Mouse (Mus musculus) embryonic fibroblast, embryonic 13.5 days (primary cell): Measurements from ENCODE around the gene Dcakd.

Source experiments
- CTCF ChIP-seq: IDR thresholded peaks from 2 replicates; pipeline ENCODE4 v1.5.1; 2011; ENCODE audit warnings: mild to moderate bottlenecking, control low read depth, low read length, moderate library complexity, borderline replicate concordance; ENCODE audit not compliant: insufficient read depth
- POLR2A ChIP-seq: IDR thresholded peaks from 2 replicates; pipeline ENCODE4 v1.6.1; 2011; ENCODE audit warnings: low read depth, mild to moderate bottlenecking, control low read depth, low read length, moderate library complexity

DNA sequence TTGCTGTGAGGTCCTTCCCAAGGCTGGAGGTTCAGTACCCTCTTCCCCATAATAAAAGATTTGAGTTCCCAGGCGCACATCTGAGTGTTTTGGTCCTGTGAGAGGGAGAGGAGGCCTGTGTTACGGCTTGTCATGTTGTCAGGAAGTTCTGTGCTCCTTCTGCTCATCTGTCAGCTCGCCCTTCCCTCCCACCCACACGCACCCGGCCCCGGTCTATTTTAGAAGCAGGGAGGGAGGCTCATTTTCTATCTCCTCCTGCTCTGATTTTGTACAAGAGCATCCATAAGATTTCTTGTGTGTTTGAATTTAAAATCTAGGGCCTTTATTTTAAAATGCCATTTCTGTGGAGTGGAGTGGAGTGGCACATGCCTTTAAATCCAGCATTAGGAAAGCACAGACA lies 9.9 kb upstream of the Dcakd start:
- TF ChIP-seq CTCF (no peak), POLR2A (no peak)
